Mouse (Mus musculus): ENCODE data around the gene Gm14418. TPM values are rescaled to one million over a fixed set of nuclear protein-coding genes. Genes with fewer than 3 reads are reported as not detected.
"Not testable (repeated sequence)": the region's sequence is repeated elsewhere in the genome, so short reads cannot be mapped to it uniquely, and the experiment has no call there.

Gm14418 gene
- 0.49 and 0.78 TPM in 2 replicates for polyA plus RNA-seq (2012; rRNA removed)

- H3K27me3 ChIP-seq (ENCODE audit: control insufficient read depth, insufficient read depth, low read length); H3K27ac ChIP-seq (ENCODE audit: control insufficient read depth, insufficient read depth, low read length); H3K4me3 ChIP-seq (ENCODE audit: control insufficient read depth, insufficient read depth, low read length); DNase-seq; H3K36me3 ChIP-seq (ENCODE audit: control insufficient read depth, insufficient read depth, low read length); H3K4me1 ChIP-seq (replicated peaks; ENCODE audit: control insufficient read depth, insufficient read depth, low read length): not testable (repeated sequence)
- WGBS: 40% methylated on average over 6 of the region's 6 CpGs
Measured at GRCm38 (mm10) chr2:177398096-177398495, at the start of gene Gm14418. Gene Gm14418, minus strand, starts transcription at chr2:177398320.

Other genes starting within 250 kb of the Gm14418 start
- 3.8 and 4.3 TPM in 2 replicates for gene Gm14410, start 191.9 kb downstream of the Gm14418 start, polyA plus RNA-seq (2012; rRNA removed)
- not detected in 2 replicates for gene Gm14409, start 131.3 kb downstream of the Gm14418 start, polyA plus RNA-seq (2012; rRNA removed)
- not detected in 2 replicates for gene Gm14412, start 74.0 kb downstream of the Gm14418 start, polyA plus RNA-seq (2012; rRNA removed)
- 2.3 and 2.6 TPM in 2 replicates for gene Zfp970, start 66.4 kb upstream of the Gm14418 start, polyA plus RNA-seq (2012; rRNA removed)
- 0.61 and 0.73 TPM in 2 replicates for gene Gm14403, start 99.9 kb upstream of the Gm14418 start, polyA plus RNA-seq (2012; rRNA removed)
- not detected in 2 replicates for gene Gm14406, start 179.9 kb upstream of the Gm14418 start, polyA plus RNA-seq (2012; rRNA removed)